Mouse (Mus musculus): Measurements from ENCODE around the gene Rac3. TPM values are rescaled to one million over a fixed set of nuclear protein-coding genes. Genes with fewer than 3 reads are reported as not detected.
A peak's percentile ranks its signal among the peaks of the same experiment; 100 is the strongest.

Rac3 gene
- polyA plus RNA-seq, 1 experiment from 2014 or later = 3.0 TPM

- no peak for ATAC-seq (replicated peaks; ENCODE audit: insufficient number of reproducible peaks, low FRiP score, low TSS enrichment)
- H3K9ac ChIP-seq (ENCODE audit: low read depth, low read length) = no peak overlapping the region
Measured at GRCm38 (mm10) chr11:120710672-120711071, 10.6 kb upstream of the Rac3 start.

GRCm38 (mm10) chr11:120711980-120712604, 9.2 kb upstream of the Rac3 start:
- WGBS (ENCODE audit: insufficient replicate concordance) = 57% methylated on average over 8 of the region's 8 CpGs
- H3K27me3 ChIP-seq (ENCODE audit: control insufficient read depth, insufficient read depth, low read length) = no peaks in the 10 kb centered on the region
- peaks cover 11% of the 10 kb centered on the region for H3K36me3 ChIP-seq (ENCODE audit: control insufficient read depth, insufficient read depth, low read length)
- H3K27ac ChIP-seq (ENCODE audit: low read depth, low read length) = no peak overlapping the region
- no peak overlapping the region; the same call in 1 of the 2 replicates for H3K4me3 ChIP-seq (ENCODE audit: low read depth, low read length)
- H3K9ac ChIP-seq (ENCODE audit: low read depth, low read length) = peak overlapping the region; percentile 80; the same call in 1 of the 2 replicates
- peak overlapping the region; percentile 100 for H3K4me2 ChIP-seq
- peaks cover 20% of the 10 kb centered on the region for H3K4me1 ChIP-seq (ENCODE audit: control insufficient read depth, insufficient read depth, low read length)
- no peak for ATAC-seq (replicated peaks; ENCODE audit: insufficient number of reproducible peaks, low FRiP score, low TSS enrichment)
- H3K9me3 ChIP-seq (replicated peaks; ENCODE audit: control insufficient read depth, low read length) = no peaks in the 10 kb centered on the region

More at GRCm38 (mm10) chr11:120710672-120711071, 10.6 kb upstream of the Rac3 start:
- Histone ChIP-seq H3K36me3 (ENCODE audit: control insufficient read depth, insufficient read depth, low read length) (peaks cover 7% of the 10 kb centered on the region), H3K27ac (ENCODE audit: low read depth, low read length) (no peak overlapping the region), H3K4me3 (ENCODE audit: low read depth, low read length) (no peak overlapping the region), H3K27me3 (ENCODE audit: control insufficient read depth, insufficient read depth, low read length) (no peaks in the 10 kb centered on the region), H3K9me3 (replicated peaks; ENCODE audit: control insufficient read depth, low read length) (no peaks in the 10 kb centered on the region), H3K4me1 (ENCODE audit: control insufficient read depth, insufficient read depth, low read length) (peaks cover 34% of the 10 kb centered on the region), H3K4me2 (no peak overlapping the region)
- WGBS (ENCODE audit: insufficient replicate concordance) = 75% methylated on average over 5 of the region's 5 CpGs

- WGBS (ENCODE audit: insufficient replicate concordance) = under 1% methylated on average over 38 of the region's 38 CpGs
- H3K36me3 ChIP-seq (ENCODE audit: control insufficient read depth, insufficient read depth, low read length) = peaks cover 14% of the 10 kb centered on the region
- no peaks in the 10 kb centered on the region for H3K9me3 ChIP-seq (replicated peaks; ENCODE audit: control insufficient read depth, low read length)
- H3K27me3 ChIP-seq (ENCODE audit: control insufficient read depth, insufficient read depth, low read length) = no peaks in the 10 kb centered on the region
- peak overlapping the region; percentile 76 for H3K27ac ChIP-seq (ENCODE audit: low read depth, low read length)
- ATAC-seq (replicated peaks; ENCODE audit: insufficient number of reproducible peaks, low FRiP score, low TSS enrichment) = peak; percentile 24
- H3K4me3 ChIP-seq (ENCODE audit: low read depth, low read length) = peak overlapping the region; percentile 55
- H3K4me1 ChIP-seq (ENCODE audit: control insufficient read depth, insufficient read depth, low read length) = peaks cover 13% of the 10 kb centered on the region
- H3K4me2 ChIP-seq = peak overlapping the region; percentile 100
- peak overlapping the region; percentile 80 for H3K9ac ChIP-seq (ENCODE audit: low read depth, low read length)
Measured at GRCm38 (mm10) chr11:120712771-120713568, 8.3 kb upstream of the Rac3 start.

GRCm38 (mm10) chr11:120713580-120714518, 7.4 kb upstream of the Rac3 start, which contains the start of the genes Cenpx and Lrrc45:
Cenpx (minus strand) TSS chr11:120713738.
Lrrc45 (plus strand) TSS chr11:120713925.
- Histone ChIP-seq H3K4me2 (peak within 1 kb of the TSS; percentile 100), H3K27me3 (ENCODE audit: control insufficient read depth, insufficient read depth, low read length) (no peaks in the 10 kb centered on the region), H3K4me3 (ENCODE audit: low read depth, low read length) (peak within 1 kb of the TSS; percentile 55), H3K27ac (ENCODE audit: low read depth, low read length) (peak within 1 kb of the TSS; percentile 76), H3K9me3 (replicated peaks; ENCODE audit: control insufficient read depth, low read length) (no peaks in the 10 kb centered on the region), H3K9ac (ENCODE audit: low read depth, low read length) (peak within 1 kb of the TSS; percentile 82), H3K4me1 (ENCODE audit: control insufficient read depth, insufficient read depth, low read length) (peaks cover 13% of the 10 kb centered on the region), H3K36me3 (ENCODE audit: control insufficient read depth, insufficient read depth, low read length) (peaks cover 15% of the 10 kb centered on the region)
- 4% methylated on average over 53 of the region's 53 CpGs for WGBS (ENCODE audit: insufficient replicate concordance)
- ATAC-seq (replicated peaks; ENCODE audit: insufficient number of reproducible peaks, low FRiP score, low TSS enrichment) = peak; percentile 89

GRCm38 (mm10) chr11:120714546-120714945, 6.7 kb upstream of the Rac3 start:
- Histone ChIP-seq H3K4me3 (ENCODE audit: low read depth, low read length) (peak overlapping the region; percentile 55), H3K9ac (ENCODE audit: low read depth, low read length) (peak overlapping the region; percentile 82), H3K4me2 (peak overlapping the region; percentile 100), H3K4me1 (ENCODE audit: control insufficient read depth, insufficient read depth, low read length) (peaks cover 13% of the 10 kb centered on the region), H3K27ac (ENCODE audit: low read depth, low read length) (no peak overlapping the region), H3K9me3 (replicated peaks; ENCODE audit: control insufficient read depth, low read length) (no peaks in the 10 kb centered on the region), H3K36me3 (ENCODE audit: control insufficient read depth, insufficient read depth, low read length) (peaks cover 10% of the 10 kb centered on the region), H3K27me3 (ENCODE audit: control insufficient read depth, insufficient read depth, low read length) (no peaks in the 10 kb centered on the region)
- 49% methylated on average over 10 of the region's 10 CpGs for WGBS (ENCODE audit: insufficient replicate concordance)
- no peak for ATAC-seq (replicated peaks; ENCODE audit: insufficient number of reproducible peaks, low FRiP score, low TSS enrichment)

GRCm38 (mm10) chr11:120715131-120715530, 6.1 kb upstream of the Rac3 start:
- peak overlapping the region; percentile 100 for H3K4me2 ChIP-seq
- peaks cover 13% of the 10 kb centered on the region for H3K4me1 ChIP-seq (ENCODE audit: control insufficient read depth, insufficient read depth, low read length)
- no peak overlapping the region for H3K4me3 ChIP-seq (ENCODE audit: low read depth, low read length)
- no peaks in the 10 kb centered on the region for H3K27me3 ChIP-seq (ENCODE audit: control insufficient read depth, insufficient read depth, low read length)
- no peaks in the 10 kb centered on the region for H3K9me3 ChIP-seq (replicated peaks; ENCODE audit: control insufficient read depth, low read length)
- H3K36me3 ChIP-seq (ENCODE audit: control insufficient read depth, insufficient read depth, low read length) = 0 out of 2 replicates have a peak, but pooled peaks cover 9% of the 10 kb centered on the region
- H3K9ac ChIP-seq (ENCODE audit: low read depth, low read length) = peak overlapping the region; percentile 82; the same call in 1 of the 2 replicates
- ATAC-seq (replicated peaks; ENCODE audit: insufficient number of reproducible peaks, low FRiP score, low TSS enrichment) = no peak
- WGBS (ENCODE audit: insufficient replicate concordance) = 85% methylated on average over 9 of the region's 9 CpGs
- H3K27ac ChIP-seq (ENCODE audit: low read depth, low read length) = no peak overlapping the region

GRCm38 (mm10) chr11:120719242-120719641, 2.0 kb upstream of the Rac3 start:
- Histone ChIP-seq H3K36me3 (ENCODE audit: control insufficient read depth, insufficient read depth, low read length) (0 out of 2 replicates have a peak, but pooled peaks cover 9% of the 10 kb centered on the region), H3K4me3 (ENCODE audit: low read depth, low read length) (no peak overlapping the region), H3K27ac (ENCODE audit: low read depth, low read length) (no peak overlapping the region), H3K9me3 (replicated peaks; ENCODE audit: control insufficient read depth, low read length) (no peaks in the 10 kb centered on the region), H3K9ac (ENCODE audit: low read depth, low read length) (no peak overlapping the region), H3K27me3 (ENCODE audit: control insufficient read depth, insufficient read depth, low read length) (peaks cover 31% of the 10 kb centered on the region), H3K4me2 (no peak overlapping the region), H3K4me1 (ENCODE audit: control insufficient read depth, insufficient read depth, low read length) (peaks cover 17% of the 10 kb centered on the region)
- no peak for ATAC-seq (replicated peaks; ENCODE audit: insufficient number of reproducible peaks, low FRiP score, low TSS enrichment)
- 87% methylated on average over 9 of the region's 9 CpGs for WGBS (ENCODE audit: insufficient replicate concordance)

GRCm38 (mm10) chr11:120719841-120720376, 1.4 kb upstream of the Rac3 start:
- no peak overlapping the region for H3K4me2 ChIP-seq
- H3K4me1 ChIP-seq (ENCODE audit: control insufficient read depth, insufficient read depth, low read length) = peaks cover 10% of the 10 kb centered on the region
- no peak overlapping the region for H3K27ac ChIP-seq (ENCODE audit: low read depth, low read length)
- no peak for ATAC-seq (replicated peaks; ENCODE audit: insufficient number of reproducible peaks, low FRiP score, low TSS enrichment)
- H3K4me3 ChIP-seq (ENCODE audit: low read depth, low read length) = no peak overlapping the region
- H3K9me3 ChIP-seq (replicated peaks; ENCODE audit: control insufficient read depth, low read length) = no peaks in the 10 kb centered on the region
- 84% methylated on average over 13 of the region's 13 CpGs for WGBS (ENCODE audit: insufficient replicate concordance)
- H3K27me3 ChIP-seq (ENCODE audit: control insufficient read depth, insufficient read depth, low read length) = peaks cover 31% of the 10 kb centered on the region
- H3K36me3 ChIP-seq (ENCODE audit: control insufficient read depth, insufficient read depth, low read length) = 0 out of 2 replicates have a peak, but pooled peaks cover 9% of the 10 kb centered on the region
- H3K9ac ChIP-seq (ENCODE audit: low read depth, low read length) = no peak overlapping the region

Data from heart, embryonic 11.5 days (tissue).